Mouse (Mus musculus) limb, embryonic 13.5 days (tissue): Measurements from ENCODE around the gene Gm37240. TPM values are rescaled to one million over a fixed set of nuclear protein-coding genes. Genes with fewer than 3 reads are reported as not detected.

ENCODE experiments used
- ATAC-seq: fragments of 200-750 bp; cut with Nextera tagmentation; 2 replicates; pipeline ENCODE4 v1.8.0; 2017; ENCODE audit warnings: low read depth, moderate number of reproducible peaks, moderate TSS enrichment; ENCODE audit not compliant: low FRiP score
- H3K27ac ChIP-seq: fragments of 300-500 bp; sonication (generic); 2 replicates; pipeline ENCODE4 v1.5.1; 2015; ENCODE audit warnings: inconsistent platforms, mild to moderate bottlenecking, moderate library complexity
- H3K27me3 ChIP-seq: fragments of 300-500 bp; sonication (generic); 2 replicates; pipeline ENCODE4 v1.6.1; 2015; ENCODE audit warnings: mild to moderate bottlenecking, inconsistent platforms
- H3K36me3 ChIP-seq: fragments of 300-500 bp; sonication (generic); 2 replicates; pipeline ENCODE4 v1.6.1; 2015; ENCODE audit warnings: inconsistent platforms, mild to moderate bottlenecking, moderate library complexity
- H3K4me1 ChIP-seq: fragments of 300-500 bp; sonication (generic); 2 replicates; pipeline ENCODE4 v1.6.1; 2015; ENCODE audit warnings: inconsistent platforms
- H3K4me2 ChIP-seq: fragments of 300-500 bp; sonication (generic); replicated peaks from 2 replicates; pipeline ENCODE4 v1.6.1; 2015; ENCODE audit warnings: inconsistent platforms, mild to moderate bottlenecking, moderate library complexity
- H3K4me3 ChIP-seq: fragments of 300-500 bp; sonication (generic); 2 replicates; pipeline ENCODE4 v1.5.1; 2015; ENCODE audit warnings: moderate library complexity, mild to moderate bottlenecking, inconsistent platforms
- H3K9ac ChIP-seq: fragments of 300-500 bp; sonication (generic); 2 replicates; pipeline ENCODE4 v1.6.1; 2015; ENCODE audit warnings: mild to moderate bottlenecking, inconsistent platforms
- H3K9me3 ChIP-seq: fragments of 300-500 bp; sonication (generic); 2 replicates; pipeline ENCODE4 v1.6.1; 2016; ENCODE audit warnings: inconsistent platforms
- WGBS: fragments of 180-500 bp; shearing (Covaris S2); methylation state at CpG from one replicate; pipeline ENCODE4 v1.1.7; 2015; 5-methylcytosine and 5-hydroxymethylcytosine counted together
- polyA plus RNA-seq: library from polyadenylated mRNA; unstranded; fragments of >200 nt; fragmentation: Nextera tagmentation; extraction: Ambion mirVana; gene quantifications from 2 replicates; pipeline ENCODE4 v1.2.1, GENCODE M21; 2015

Gene Gm37240
- polyA plus RNA-seq, 1 experiment from 2014 or later: 6.1 TPM

- H3K4me2 ChIP-seq: no peak overlapping the region
- ATAC-seq: no peak
- H3K4me3 ChIP-seq: no peak overlapping the region
- WGBS: 72% methylated on average over 5 of the region's 5 CpGs
- no peaks in the 10 kb centered on the region for H3K27me3 ChIP-seq
- H3K9ac ChIP-seq: no peak overlapping the region
- no peak overlapping the region for H3K27ac ChIP-seq
- H3K4me1 ChIP-seq: no peaks in the 10 kb centered on the region
- no peaks in the 10 kb centered on the region for H3K9me3 ChIP-seq
- peaks cover 30% of the 10 kb centered on the region for H3K36me3 ChIP-seq
Observed at GRCm38 (mm10) chr3:84971561-84971960, 915.8 kb downstream of the Gm37240 start.

- H3K4me2 ChIP-seq: no peak overlapping the region
- no peak overlapping the region for H3K27ac ChIP-seq
- WGBS: 81% methylated on average over 4 of the region's 4 CpGs
- H3K36me3 ChIP-seq: peaks cover 10% of the 10 kb centered on the region
- H3K27me3 ChIP-seq: no peaks in the 10 kb centered on the region
- H3K4me1 ChIP-seq: no peaks in the 10 kb centered on the region
- no peak overlapping the region for H3K9ac ChIP-seq
- ATAC-seq: no peak
- no peak overlapping the region for H3K4me3 ChIP-seq
- no peaks in the 10 kb centered on the region for H3K9me3 ChIP-seq
Observed at GRCm38 (mm10) chr3:84967364-84967763, 920.0 kb downstream of the Gm37240 start.

- Histone ChIP-seq H3K4me3 (no peak overlapping the region), H3K4me1 (no peaks in the 10 kb centered on the region), H3K27ac (no peak overlapping the region), H3K9ac (no peak overlapping the region), H3K4me2 (no peak overlapping the region), H3K27me3 (no peaks in the 10 kb centered on the region), H3K9me3 (no peaks in the 10 kb centered on the region), H3K36me3 (no peaks in the 10 kb centered on the region; the same call in 1 of the 2 replicates)
- WGBS: 91% methylated on average over 5 of the region's 5 CpGs
- ATAC-seq: no peak
Observed at GRCm38 (mm10) chr3:84965156-84965555, 922.2 kb downstream of the Gm37240 start.

GRCm38 (mm10) chr3:84955857-84956256, 931.5 kb downstream of the Gm37240 start:
- Histone ChIP-seq H3K4me2 (no peak overlapping the region), H3K4me1 (0 out of 2 replicates have a peak, but pooled peaks cover 10% of the 10 kb centered on the region), H3K27me3 (no peaks in the 10 kb centered on the region), H3K27ac (no peak overlapping the region), H3K9me3 (no peaks in the 10 kb centered on the region), H3K4me3 (no peak overlapping the region), H3K36me3 (0 out of 2 replicates have a peak, but pooled peaks cover 2% of the 10 kb centered on the region), H3K9ac (no peak overlapping the region)
- no peak for ATAC-seq
- WGBS: 83% methylated on average over 4 of the region's 4 CpGs

GRCm38 (mm10) chr3:84955011-84955775, 932.1 kb downstream of the Gm37240 start:
- no peaks in the 10 kb centered on the region for H3K9me3 ChIP-seq
- H3K27ac ChIP-seq: no peak overlapping the region
- no peaks in the 10 kb centered on the region for H3K27me3 ChIP-seq
- H3K4me1 ChIP-seq: 0 out of 2 replicates have a peak, but pooled peaks cover 10% of the 10 kb centered on the region
- ATAC-seq: no peak
- H3K4me3 ChIP-seq: no peak overlapping the region
- 85% methylated on average over 8 of the region's 8 CpGs for WGBS
- 0 out of 2 replicates have a peak, but pooled peaks cover 2% of the 10 kb centered on the region for H3K36me3 ChIP-seq
- H3K4me2 ChIP-seq: no peak overlapping the region
- H3K9ac ChIP-seq: no peak overlapping the region

- H3K4me3 ChIP-seq: peak overlapping the region; percentile 47
- no peak for ATAC-seq
- H3K4me1 ChIP-seq: 0 out of 2 replicates have a peak, but pooled peaks cover 10% of the 10 kb centered on the region
- no peak overlapping the region; the same call in 1 of the 2 replicates for H3K27ac ChIP-seq
- no peaks in the 10 kb centered on the region for H3K9me3 ChIP-seq
- no peaks in the 10 kb centered on the region for H3K36me3 ChIP-seq
- 49% methylated on average over 7 of the region's 7 CpGs for WGBS
- H3K9ac ChIP-seq: peak overlapping the region; percentile 69
- H3K4me2 ChIP-seq: peak overlapping the region; percentile 76
- H3K27me3 ChIP-seq: no peaks in the 10 kb centered on the region
Observed at GRCm38 (mm10) chr3:84952585-84953187, 934.6 kb downstream of the Gm37240 start.

GRCm38 (mm10) chr3:84952135-84952534, 935.2 kb downstream of the Gm37240 start:
- 10% methylated on average over 13 of the region's 13 CpGs for WGBS
- H3K4me1 ChIP-seq: 0 out of 2 replicates have a peak, but pooled peaks cover 10% of the 10 kb centered on the region
- peak overlapping the region; percentile 55; the same call in 1 of the 2 replicates for H3K27ac ChIP-seq
- H3K4me3 ChIP-seq: peak overlapping the region; percentile 47
- no peaks in the 10 kb centered on the region for H3K36me3 ChIP-seq
- peak; percentile 96 for ATAC-seq
- no peaks in the 10 kb centered on the region for H3K27me3 ChIP-seq
- H3K9me3 ChIP-seq: no peaks in the 10 kb centered on the region
- peak overlapping the region; percentile 76 for H3K4me2 ChIP-seq
- H3K9ac ChIP-seq: peak overlapping the region; percentile 69

- Histone ChIP-seq H3K27ac (no peak overlapping the region; the same call in 1 of the 2 replicates), H3K27me3 (no peaks in the 10 kb centered on the region), H3K36me3 (no peaks in the 10 kb centered on the region), H3K9ac (peak overlapping the region; percentile 69), H3K4me2 (peak overlapping the region; percentile 76), H3K4me1 (0 out of 2 replicates have a peak, but pooled peaks cover 10% of the 10 kb centered on the region), H3K9me3 (no peaks in the 10 kb centered on the region), H3K4me3 (peak overlapping the region; percentile 47)
- WGBS: 30% methylated on average over 2 of the region's 2 CpGs
- ATAC-seq: no peak; the same call in 1 of the 2 replicates
Observed at GRCm38 (mm10) chr3:84951698-84952097, 935.6 kb downstream of the Gm37240 start.

- Histone ChIP-seq H3K36me3 (no peaks in the 10 kb centered on the region), H3K4me3 (no peak overlapping the region), H3K4me2 (no peak overlapping the region), H3K9ac (no peak overlapping the region), H3K4me1 (0 out of 2 replicates have a peak, but pooled peaks cover 10% of the 10 kb centered on the region), H3K27ac (no peak overlapping the region), H3K27me3 (no peaks in the 10 kb centered on the region), H3K9me3 (no peaks in the 10 kb centered on the region)
- 91% methylated on average over 4 of the region's 4 CpGs for WGBS
- ATAC-seq: no peak
Observed at GRCm38 (mm10) chr3:84949387-84949786, 937.9 kb downstream of the Gm37240 start.

- Histone ChIP-seq H3K4me1 (no peaks in the 10 kb centered on the region), H3K27ac (no peak overlapping the region), H3K9me3 (no peaks in the 10 kb centered on the region), H3K36me3 (no peaks in the 10 kb centered on the region), H3K4me3 (no peak overlapping the region), H3K9ac (no peak overlapping the region), H3K27me3 (no peaks in the 10 kb centered on the region), H3K4me2 (no peak overlapping the region)
- 91% methylated on average over 1 of the region's 1 CpGs for WGBS
- no peak for ATAC-seq
Observed at GRCm38 (mm10) chr3:84946381-84946780, 940.9 kb downstream of the Gm37240 start.

GRCm38 (mm10) chr3:84944933-84945332, 942.4 kb downstream of the Gm37240 start:
- H3K27me3 ChIP-seq: no peaks in the 10 kb centered on the region

More at GRCm38 (mm10) chr3:84944933-84945332, 942.4 kb downstream of the Gm37240 start:
- ATAC-seq: no peak
- Histone ChIP-seq H3K4me3 (no peak overlapping the region), H3K27ac (no peak overlapping the region), H3K4me2 (no peak overlapping the region), H3K9me3 (no peaks in the 10 kb centered on the region), H3K4me1 (no peaks in the 10 kb centered on the region), H3K9ac (no peak overlapping the region), H3K36me3 (no peaks in the 10 kb centered on the region)
- 91% methylated on average over 3 of the region's 3 CpGs for WGBS
